Mouse (Mus musculus): ENCODE data around the gene Parn. TPM values are rescaled to one million over a fixed set of nuclear protein-coding genes. Genes with fewer than 3 reads are reported as not detected.

Gene Parn
- polyA plus RNA-seq, 1 experiment = 21.4 TPM

Other genes starting within 250 kb of the Parn start
- 48.4 and 55.7 TPM in 2 replicates for gene Bfar, start 3.7 kb upstream of the Parn start, polyA plus RNA-seq (2012; rRNA removed)
- gene 3110001I22Rik, start 3.8 kb upstream of the Parn start, polyA plus RNA-seq (2012; rRNA removed) = 2.6 and 2.9 TPM in 2 replicates
- not detected in 2 replicates for gene Pla2g10, start 62.8 kb upstream of the Parn start, polyA plus RNA-seq (2012; rRNA removed)
- gene Rrn3, start 112.5 kb upstream of the Parn start, polyA plus RNA-seq (2012; rRNA removed) = 21.9 and 24.7 TPM in 2 replicates
- gene Ntan1, start 150.7 kb upstream of the Parn start, polyA plus RNA-seq (2012; rRNA removed) = 98.6 and 103 TPM in 2 replicates
- gene Pdxdc1, start 235.0 kb upstream of the Parn start, polyA plus RNA-seq (2012; rRNA removed) = 80.6 and 108 TPM in 2 replicates
- 3.9 TPM in 2 replicates for gene Mpv17l, start 235.0 kb upstream of the Parn start, polyA plus RNA-seq (2012; rRNA removed)